ENCODE assay signal across 17 mouse cellular contexts in the genomic region with DNA sequence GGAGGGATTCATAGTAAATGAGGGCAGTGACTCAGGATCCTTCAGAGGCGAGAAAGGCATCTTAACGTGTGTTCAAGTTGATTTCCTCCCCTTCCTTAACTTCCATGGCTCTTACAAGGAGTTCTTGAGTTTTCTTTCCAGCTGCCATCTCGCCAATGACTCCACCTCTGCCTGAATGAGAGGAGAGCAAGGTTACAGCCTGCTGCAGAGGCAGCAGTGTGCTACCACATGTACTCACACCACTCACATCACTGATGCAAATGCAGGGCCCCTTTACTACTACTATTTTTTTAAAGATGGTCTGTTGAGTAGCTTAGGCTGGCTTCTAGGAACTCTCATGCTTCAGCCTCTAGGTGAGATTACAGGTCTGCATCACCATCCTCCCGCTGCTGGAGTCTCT.
"Had no signal": no experiment of that assay in that cellular context is flagged by ENCODE, and none has a peak within 500 bp of the region (broad histone marks: within the 10 kb centered on the region; RNA-seq: fewer than 3 reads in every experiment).

No protein-coding gene starts in this region.

- H3K4me1 ChIP-seq: kidney, embryonic 15.5 days; limb, embryonic 12.5 days; lung, embryonic 15.5 days; stomach, embryonic 15.5 days had no signal

- H3K4me3 ChIP-seq: kidney, embryonic 15.5 days; limb, embryonic 12.5 days; liver, embryonic 13.5 days; lung, embryonic 15.5 days; midbrain, embryonic 12.5 days; myocyte; neural tube, embryonic 15.5 days; stomach, embryonic 15.5 days had no signal

- H3K27ac ChIP-seq: limb, embryonic 12.5 days; lung, embryonic 15.5 days; midbrain, embryonic 12.5 days; neural tube, embryonic 15.5 days; stomach, embryonic 15.5 days had no signal

- H3K27me3 ChIP-seq: kidney, embryonic 15.5 days; limb, embryonic 12.5 days; liver, embryonic 13.5 days; lung, embryonic 15.5 days; midbrain, embryonic 12.5 days; neural tube, embryonic 15.5 days; stomach, embryonic 15.5 days had no signal

- H3K4me2 ChIP-seq: kidney, embryonic 15.5 days; limb, embryonic 12.5 days; liver, embryonic 13.5 days; lung, embryonic 15.5 days; midbrain, embryonic 12.5 days; neural tube, embryonic 15.5 days; stomach, embryonic 15.5 days had no signal

- H3K9ac ChIP-seq: kidney, embryonic 15.5 days; limb, embryonic 12.5 days; liver, embryonic 13.5 days; liver, postnatal 0 days; lung, embryonic 15.5 days; midbrain, embryonic 12.5 days; neural tube, embryonic 15.5 days; stomach, embryonic 15.5 days had no signal

- ATAC-seq: liver, postnatal 0 days had no signal

- DNase-seq: kidney, adult 18-20 months; kidney, postnatal 25 days; layer of hippocampus, adult 9-11 months; liver; liver, embryonic 13.5 days; liver, postnatal 0 days; lung, postnatal 36 days; right cerebral cortex, postnatal 14 days; thymus, adult 2 months; thymus, postnatal 4 days had no signal

- H3K9me3 ChIP-seq: kidney, embryonic 15.5 days; limb, embryonic 12.5 days; liver, embryonic 13.5 days; lung, embryonic 15.5 days; midbrain, embryonic 12.5 days; neural tube, embryonic 15.5 days; stomach, embryonic 15.5 days had no signal
